Mouse (Mus musculus): ENCODE measurements around the gene Nabp1.
"Not testable (repeated sequence)": the region's sequence is repeated elsewhere in the genome, so short reads cannot be mapped to it uniquely, and the experiment has no call there.

Gene Nabp1

DNA sequence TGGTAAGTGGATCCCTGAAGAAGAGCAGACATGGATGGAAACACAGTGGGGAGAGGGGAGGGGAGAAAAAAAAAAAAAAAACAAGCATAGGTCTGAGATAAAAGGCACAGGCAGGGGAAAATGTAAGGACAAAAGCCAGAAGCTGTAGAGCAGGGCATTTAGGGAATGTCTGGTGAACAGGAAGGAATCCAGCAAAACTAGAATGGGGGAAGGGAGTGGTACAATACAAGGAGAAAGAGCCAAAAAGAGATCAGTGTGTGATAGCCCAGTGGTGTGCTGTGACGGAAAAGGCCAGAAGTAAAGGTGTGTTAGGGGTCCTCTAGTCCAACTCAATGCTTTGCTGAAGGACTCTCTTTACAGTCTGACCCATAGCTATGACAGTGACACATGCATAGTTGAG lies 8.1 kb upstream of the Nabp1 start:
- DNase-seq (ENCODE audit: low read depth, low spot score): no peak

DNA sequence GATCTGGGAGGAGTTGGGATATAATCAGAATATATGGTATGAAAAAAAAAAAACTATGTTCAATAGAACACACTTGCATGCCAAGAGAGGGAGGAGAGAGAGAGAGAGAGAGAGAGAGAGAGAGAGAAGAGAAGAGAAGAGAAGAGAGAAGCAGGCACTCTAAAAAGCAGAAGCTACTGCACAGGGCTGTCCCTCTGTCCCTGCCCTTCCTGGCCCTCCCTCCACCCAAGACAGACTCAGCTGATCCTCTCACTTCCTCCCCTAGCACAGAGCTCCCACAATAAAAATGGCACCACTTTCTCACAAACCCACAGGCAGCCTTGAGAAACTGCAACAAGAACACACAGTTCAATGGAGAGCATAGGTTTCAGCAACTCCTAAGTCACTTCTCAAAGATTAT lies 2.2 kb upstream of the Nabp1 start:
- no peak for DNase-seq (ENCODE audit: low read depth, low spot score)

DNA sequence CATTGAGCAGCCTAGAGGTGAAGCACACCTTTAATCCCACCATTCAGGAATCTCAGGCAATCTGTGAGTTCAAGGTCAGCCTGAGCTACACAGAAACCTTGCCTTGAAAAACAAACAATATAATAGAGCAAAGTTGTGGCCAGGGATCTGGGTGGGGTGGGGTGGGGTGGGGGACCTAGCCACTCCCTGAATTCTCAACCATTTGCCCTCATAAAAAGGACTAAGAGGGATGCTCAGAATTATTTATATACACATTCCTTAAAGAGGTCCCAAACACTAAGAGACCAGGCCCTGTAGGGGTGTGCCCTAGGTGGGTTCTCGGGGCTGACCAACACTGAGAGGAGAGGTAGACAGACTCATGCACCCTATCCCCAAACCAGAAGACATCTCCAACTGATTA lies 1.5 kb upstream of the Nabp1 start:
- no peak for DNase-seq (ENCODE audit: low read depth, low spot score)

DNA sequence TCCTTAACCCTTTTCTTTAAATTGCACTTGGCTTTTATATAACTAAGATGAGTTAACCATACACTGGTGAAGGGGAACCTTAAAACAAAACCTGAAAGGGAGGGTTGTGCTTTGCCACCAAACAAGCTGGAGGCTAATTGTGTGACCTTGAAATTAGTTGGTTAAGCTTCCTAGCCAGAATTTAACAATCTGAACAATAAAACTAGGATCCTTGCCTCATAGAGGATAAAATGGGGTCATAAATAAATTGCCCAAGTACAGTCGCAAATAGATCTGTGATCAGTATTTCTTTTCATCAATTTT lies 753 bp upstream of the Nabp1 start:
- DNase-seq (ENCODE audit: low read depth, low spot score): no peak

DNA sequence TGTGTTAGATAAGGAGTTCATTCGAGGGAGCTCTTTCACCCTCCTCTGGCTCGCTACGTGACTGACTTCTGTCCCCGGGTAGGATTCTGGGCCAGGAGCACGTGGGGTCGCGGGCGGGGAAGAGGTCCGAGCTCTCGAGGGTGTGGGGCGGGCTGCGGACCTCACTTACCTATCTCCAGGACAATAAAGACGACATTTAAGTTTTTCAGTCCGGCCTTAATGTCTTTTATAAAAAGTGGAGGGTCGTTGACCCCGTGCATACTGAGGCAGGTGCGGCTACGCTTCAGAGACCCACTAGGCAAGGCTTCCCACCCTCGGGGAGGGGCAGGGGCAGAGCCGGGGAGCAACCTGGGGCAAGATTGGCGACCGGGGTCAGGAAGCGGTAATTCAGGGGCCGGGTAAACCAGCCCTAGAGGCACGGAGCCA lies 556 bp downstream of the Nabp1 start:
- DNase-seq (ENCODE audit: low read depth, low spot score): peak; percentile 8

DNA sequence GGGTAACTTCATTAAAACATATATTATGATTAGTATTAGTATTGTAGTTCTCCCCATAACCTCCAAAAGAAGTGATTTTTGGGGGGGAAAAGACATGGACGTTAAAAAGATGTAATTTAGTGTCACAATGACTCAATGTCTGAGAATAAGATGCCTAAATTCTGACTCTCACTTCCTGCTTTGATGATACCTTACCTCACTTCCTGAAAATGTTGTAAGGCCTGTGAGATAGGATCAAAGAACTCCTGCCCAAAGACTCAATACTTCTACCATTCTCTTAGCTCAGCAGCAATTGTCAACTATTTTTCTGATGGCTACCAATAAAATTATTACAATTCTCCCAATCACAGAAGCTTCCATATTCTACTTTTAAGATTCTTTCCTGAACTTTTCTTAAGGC lies 1.8 kb downstream of the Nabp1 start:
- DNase-seq (ENCODE audit: low read depth, low spot score): no peak

DNA sequence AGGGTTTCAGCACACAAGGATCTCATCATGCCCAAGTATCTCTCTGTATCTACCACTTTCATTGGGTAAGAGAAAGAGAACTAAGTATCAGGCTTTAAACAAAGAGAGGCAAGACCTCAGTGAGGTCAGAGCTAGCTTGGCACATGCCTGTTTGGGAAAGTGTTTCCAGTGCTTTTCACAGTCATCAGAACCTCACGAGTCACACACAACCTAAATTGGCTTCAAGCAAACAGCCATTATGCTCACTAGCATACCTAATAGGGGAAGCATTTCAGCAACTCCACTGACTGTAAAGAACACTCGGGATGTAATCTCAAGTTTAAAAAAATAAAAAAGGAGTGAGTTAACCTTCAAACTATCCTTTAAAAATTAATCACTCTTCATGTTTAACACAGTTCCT lies 10.1 kb downstream of the Nabp1 start:
- DNase-seq (ENCODE audit: low read depth, low spot score): no peak

DNA sequence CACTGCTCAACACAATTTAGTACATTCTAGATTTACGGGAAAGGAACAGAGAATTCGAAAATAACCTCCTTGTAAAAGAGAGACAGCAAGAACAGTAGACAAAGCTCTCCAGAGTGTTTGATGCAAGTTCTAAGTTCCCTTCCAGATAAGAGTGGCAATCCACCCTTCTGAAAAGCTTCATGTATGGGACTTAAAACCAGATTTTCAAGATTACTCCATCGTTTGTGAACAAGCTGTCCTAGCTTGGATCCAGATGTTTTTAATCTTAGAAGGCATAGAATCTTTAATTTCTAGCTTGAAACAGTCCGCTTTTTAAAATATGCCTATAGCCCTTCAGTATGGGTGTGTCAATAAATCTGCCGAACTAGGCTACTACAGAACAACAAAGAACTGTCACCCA lies 11.0 kb downstream of the Nabp1 start:
- DNase-seq (ENCODE audit: low read depth, low spot score): no peak

DNA sequence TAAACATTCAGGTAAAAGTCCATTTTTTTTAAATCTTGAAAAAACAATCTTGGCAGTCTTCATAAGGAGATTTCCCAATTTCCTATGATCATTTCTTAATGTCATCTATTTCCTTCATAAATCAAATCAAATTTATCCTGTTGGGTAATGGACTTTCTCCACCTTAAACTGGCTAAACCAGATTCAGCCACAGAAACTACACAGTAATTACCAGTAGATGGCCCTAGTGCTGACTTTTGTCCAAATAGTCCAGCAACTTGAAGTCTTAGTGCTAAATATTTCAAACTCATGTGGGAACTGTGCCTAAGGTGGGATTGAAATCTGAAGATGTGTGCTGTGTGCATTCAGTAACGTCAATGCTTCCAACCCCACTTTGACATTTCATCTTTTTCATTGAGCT lies 11.8 kb downstream of the Nabp1 start:
- no peak for DNase-seq (ENCODE audit: low read depth, low spot score)

DNA sequence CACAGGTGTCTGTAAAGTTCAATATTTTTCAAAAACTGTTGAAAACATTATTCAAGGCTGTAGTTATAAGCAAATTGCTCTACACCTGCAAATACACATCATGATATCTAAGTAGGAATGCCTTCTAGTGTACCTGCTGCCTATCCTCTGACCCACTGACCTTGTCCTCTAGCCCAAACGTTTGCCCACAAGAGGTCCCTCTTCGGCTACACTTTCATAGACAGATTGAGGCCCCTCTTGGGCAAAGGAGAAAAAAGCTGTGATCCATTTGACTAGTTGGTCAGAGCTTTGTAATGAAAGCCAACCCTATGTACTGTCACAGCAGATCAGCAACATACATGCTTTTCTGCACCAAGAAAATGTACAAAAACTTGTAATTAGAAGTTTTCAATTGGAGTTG lies 12.9 kb downstream of the Nabp1 start:
- no peak for DNase-seq (ENCODE audit: low read depth, low spot score)

DNA sequence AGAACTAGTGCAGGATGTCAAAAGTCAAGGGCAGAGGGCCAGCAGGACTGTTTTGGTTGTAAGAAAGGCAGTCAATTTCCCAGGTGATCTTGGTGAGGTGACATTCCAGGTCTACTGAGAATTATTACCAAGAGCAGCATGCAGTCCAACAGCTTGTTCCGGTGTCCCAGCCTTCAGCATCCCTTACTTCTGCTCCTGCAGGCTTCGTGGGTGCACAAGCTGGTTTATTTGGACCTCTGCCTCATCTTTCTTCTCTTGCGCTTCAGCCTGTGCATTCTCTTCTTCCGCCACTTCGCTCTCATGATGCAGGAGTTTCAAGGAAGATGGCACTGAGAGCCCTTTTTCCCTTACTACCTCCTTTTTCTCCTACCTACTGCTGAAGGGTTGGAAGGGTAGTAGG lies 15.2 kb downstream of the Nabp1 start:
- DNase-seq (ENCODE audit: low read depth, low spot score): no peak

DNA sequence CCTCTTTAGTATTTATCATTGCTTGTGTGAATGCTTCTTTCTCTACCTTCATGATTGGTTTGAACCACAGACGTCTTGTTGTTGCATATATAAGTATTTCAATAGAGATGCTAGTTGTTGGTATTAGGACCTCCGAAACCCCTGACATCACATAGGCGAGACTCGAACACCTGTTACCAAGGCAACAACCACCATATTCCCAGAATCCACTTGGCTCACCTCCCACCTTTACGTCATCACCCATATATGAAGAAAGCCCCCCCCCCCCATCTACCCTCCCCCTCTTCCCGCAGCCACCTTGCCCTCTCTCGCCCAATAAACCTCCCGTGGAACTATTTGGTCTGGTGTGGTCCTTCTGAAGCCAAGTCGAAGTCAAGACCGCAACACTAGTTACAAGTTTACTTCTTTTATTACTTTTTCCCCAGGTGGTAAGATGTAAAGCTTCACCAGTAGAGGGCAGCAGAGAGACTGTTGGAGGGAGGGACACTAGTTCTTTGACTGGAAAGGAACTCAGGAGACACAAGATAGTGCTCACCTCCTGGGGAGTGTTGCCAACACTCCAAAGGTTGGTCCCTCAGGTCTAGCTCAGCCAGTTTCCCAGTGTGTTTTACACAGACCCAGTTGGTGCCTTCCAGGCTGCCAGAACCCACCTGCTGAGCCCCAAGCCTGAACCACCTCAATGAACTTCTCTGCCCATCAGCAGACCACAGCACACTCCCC lies 19.3 kb downstream of the Nabp1 start:
- DNase-seq (ENCODE audit: low read depth, low spot score): peak; percentile 48

DNA sequence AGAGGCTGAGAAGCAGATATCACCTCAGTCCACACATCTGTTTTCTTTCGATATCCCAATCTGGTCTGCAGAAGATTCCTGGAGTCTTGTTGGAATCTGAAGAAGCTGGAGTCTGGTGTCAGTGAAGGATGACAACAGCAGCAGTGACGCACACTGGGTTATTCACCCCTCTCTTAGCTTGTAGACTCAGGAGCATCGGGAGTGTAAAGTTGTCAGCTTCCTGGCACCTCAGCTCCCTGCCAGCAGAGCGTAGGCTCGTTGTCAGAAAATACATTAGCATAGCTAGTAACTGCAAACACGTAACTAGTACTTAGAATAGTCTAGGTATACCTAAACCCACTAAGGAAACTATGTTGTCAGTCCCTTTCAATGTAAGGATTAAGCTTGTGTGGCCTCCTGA lies 20.1 kb downstream of the Nabp1 start:
- no peak for DNase-seq (ENCODE audit: low read depth, low spot score)

DNA sequence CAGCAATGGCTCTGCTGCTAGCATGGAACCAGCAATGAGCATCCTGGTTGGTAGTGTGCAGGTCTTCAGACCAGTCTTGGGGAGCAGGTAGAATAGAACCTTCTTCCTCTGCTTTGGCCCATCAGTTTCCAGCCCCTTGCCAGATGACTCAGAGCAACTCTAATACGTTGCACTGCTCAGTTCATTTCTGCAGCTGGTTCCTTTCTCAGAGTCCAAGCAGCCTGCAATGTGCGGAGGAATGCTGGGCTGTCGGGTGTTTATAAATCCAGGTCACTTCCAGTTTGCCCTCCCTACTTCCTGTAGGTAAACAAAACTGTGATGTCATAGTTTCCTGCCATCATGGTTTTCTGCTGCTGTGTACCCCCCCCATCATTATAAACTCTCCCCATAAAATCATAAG lies 21.0 kb downstream of the Nabp1 start:
- no peak for DNase-seq (ENCODE audit: low read depth, low spot score)

DNA sequence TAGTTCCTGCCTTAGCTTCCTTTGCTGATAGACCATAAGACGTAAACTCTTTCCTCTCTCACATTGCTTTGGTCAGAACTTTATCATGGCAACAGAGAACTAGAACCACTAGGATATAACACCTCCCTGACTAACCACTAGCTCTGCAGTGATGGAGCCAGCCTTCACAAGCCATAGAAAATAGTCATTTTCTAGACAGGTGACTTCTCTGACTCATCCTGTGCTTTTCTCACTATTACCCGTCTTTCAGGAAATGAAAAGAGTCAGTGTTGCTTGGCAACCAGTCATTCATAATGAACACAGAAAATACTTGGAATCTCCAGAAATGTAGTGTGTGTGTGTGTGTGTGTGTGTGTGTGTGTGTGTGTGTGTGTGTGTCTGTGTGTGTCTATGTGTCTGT lies 29.4 kb downstream of the Nabp1 start:
- no peak for DNase-seq (ENCODE audit: low read depth, low spot score)

DNA sequence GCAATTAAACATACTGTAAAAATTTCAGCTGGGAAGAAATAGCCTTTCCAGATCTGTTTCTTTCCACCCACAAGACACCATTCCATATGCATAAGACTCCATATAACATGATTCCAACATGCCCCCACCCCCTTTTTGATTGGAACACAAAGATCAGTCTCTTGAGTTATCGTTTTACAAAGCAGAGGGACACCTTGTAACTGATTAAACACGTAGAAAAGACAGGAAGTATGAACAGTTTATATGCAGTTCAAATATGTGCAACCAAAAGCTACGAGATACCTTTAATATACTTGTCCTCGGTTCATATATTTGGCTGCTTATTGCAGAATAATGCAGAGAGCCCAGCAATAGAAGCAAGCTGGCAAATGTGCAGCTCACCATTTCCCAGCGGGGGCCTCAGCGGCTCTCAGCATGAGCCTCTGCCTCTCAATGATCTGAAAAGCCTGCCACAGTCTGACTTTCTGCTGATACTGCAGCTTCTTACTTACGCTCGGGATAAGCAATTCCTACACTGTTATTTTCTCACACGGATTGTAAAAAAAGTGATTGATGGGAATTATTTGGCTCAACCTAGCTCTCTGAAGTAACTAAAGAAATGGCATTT lies 32.3 kb downstream of the Nabp1 start:
- no peak for DNase-seq (ENCODE audit: low read depth, low spot score)

DNA sequence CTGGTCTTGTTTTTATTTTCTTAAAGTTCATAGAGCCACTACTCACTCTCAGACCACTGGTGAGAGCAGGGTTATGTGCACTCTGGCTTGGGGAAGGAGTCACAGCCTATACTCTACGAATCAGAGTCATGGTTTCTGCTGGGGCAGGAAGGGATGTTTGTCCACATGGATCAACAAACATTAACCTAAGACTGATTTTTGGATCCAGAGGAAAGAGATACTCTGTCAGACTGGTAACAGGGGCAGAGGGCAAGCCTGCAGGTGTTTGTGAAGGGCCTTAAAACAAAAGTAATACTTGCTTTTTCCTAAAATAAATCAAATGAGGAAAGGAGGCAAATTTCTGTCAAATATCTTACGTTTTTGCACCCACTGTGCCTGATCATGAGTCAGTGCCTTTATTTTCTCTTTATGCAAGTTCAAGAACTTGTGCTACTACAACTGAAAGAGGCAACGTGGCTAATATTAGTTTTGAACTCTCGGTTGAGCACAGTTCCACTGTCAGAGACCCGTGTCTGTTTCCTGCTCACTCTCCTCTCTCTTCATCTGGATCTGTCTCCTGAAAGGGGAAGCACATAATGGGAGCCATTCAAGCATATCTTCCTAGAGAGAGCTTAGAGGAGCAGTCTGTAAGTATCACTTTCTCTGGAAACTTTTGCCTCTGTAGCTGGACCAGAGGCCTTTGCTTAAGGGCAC lies 32.9 kb downstream of the Nabp1 start:
- DNase-seq (ENCODE audit: low read depth, low spot score): no peak

DNA sequence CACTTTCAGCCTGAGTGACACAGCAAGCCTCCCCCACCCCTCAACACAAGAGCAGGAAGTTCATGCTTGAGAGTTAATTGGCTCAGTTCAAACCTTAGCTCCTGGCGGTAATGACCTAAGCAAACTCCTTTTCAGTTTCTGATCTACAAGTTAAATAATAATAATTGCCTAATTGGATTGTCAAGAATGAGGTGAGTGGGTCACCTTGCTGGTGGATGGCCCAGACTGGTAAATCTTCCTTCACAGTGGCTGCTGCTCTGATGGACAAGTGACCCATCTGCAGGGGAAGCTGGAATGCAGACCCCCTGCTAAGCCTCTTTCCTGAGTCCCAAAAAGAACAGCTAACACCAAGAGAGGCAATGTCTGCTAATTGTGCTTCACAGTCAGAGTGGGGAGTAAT lies 48.5 kb downstream of the Nabp1 start:
- DNase-seq (ENCODE audit: low read depth, low spot score): no peak

DNA sequence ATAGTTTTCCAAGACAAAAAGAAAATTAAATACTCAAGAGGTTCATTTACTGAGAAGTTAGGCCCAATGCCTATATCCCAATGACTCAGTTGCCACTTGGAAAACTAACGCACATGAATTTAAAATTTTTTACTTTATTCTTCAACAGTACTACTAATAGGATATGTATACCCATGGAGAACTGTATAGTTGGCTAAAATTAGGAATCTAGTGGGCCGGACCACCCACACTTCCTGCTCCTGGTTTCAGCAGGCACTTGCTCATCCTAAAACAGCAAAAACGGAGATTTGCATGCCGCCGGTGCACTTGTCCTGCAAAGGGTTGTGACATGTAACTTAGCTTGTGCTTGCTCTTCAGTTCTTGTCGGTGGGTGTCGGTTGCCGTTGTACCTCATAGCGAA lies 51.9 kb downstream of the Nabp1 start:
- DNase-seq (ENCODE audit: low read depth, low spot score): no peak

DNA sequence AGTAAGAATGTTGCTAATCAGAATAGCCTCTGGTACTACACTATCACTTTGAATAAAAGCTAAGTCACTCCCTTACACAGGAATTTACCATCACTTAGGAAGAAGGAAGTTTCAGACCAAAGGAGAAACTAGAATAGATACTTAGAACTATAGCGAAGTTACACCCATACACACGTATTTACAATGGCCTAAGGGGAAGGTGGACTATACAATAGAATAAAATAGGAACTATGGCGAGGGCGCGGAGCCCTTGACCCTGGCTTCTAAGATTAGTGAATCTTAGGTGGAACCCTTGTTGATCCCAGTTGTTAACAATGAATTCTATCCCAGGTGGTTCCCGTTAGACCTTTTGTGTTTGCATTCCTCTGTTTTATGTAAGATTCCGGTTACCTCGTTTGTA lies 57.2 kb downstream of the Nabp1 start:
- DNase-seq (ENCODE audit: low read depth, low spot score): not testable (repeated sequence)

DNA sequence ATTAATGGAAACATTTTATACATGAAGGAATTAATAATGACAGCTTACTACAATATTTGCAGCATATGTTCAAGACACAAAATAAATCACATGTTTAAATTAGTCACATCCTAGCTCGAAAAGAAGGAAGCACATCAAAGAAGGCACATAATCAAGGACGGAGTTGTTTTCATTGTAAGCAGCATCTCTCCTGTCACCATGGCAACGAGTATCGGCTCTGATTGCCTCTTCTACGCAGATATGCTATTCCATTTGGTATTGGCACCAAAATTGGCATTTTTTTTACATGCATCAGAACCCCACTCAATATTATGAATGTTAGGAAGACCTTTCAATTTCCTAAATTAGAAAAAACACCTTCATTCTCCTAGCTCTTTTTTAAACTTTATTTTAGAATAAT lies 59.5 kb downstream of the Nabp1 start:
- DNase-seq (ENCODE audit: low read depth, low spot score): no peak
